Mouse (Mus musculus): ENCODE measurements around the gene Tmub1. TPM values are rescaled to one million over a fixed set of nuclear protein-coding genes. Genes with fewer than 3 reads are reported as not detected.
A peak's percentile ranks its signal among the peaks of the same experiment; 100 is the strongest.

Tmub1 gene
- polyA plus RNA-seq, 1 experiment from 2014 or later = 63.7 TPM

DNA sequence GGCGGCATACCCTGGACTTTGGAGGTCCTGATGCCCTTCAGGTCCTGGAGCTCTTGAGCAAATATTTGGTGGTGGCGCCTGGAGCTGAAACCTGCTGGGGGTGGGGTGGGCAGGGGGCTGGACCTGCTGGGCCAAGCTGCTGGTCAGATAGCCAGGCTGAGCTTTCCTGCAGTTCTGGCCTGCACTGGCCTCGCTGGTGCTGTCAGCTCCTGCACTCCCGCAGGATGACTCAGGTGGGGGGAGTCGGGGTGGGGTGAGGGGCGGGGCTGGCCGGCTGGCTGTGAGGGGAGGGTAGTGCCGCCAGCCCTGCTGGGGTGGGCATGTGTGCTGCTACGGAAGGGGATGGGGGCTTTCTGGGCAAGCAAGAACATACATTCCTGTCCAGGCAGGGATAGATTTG is 19.1 kb downstream of the Tmub1 start:
- no peak overlapping the region for H3K4me3 ChIP-seq
- peaks cover 7% of the 10 kb centered on the region; the same call in 1 of the 2 replicates for H3K27me3 ChIP-seq (replicated peaks)
- H3K9me3 ChIP-seq = no peaks in the 10 kb centered on the region
- H3K27ac ChIP-seq = no peak overlapping the region
- peaks cover 46% of the 10 kb centered on the region for H3K4me1 ChIP-seq
- 0 out of 2 replicates have a peak overlapping the region, but pooled peaks have one; percentile 25 for H3K4me2 ChIP-seq
- no peak overlapping the region for H3K9ac ChIP-seq
- 18% methylated on average over 9 of the region's 9 CpGs for WGBS
- 0 out of 2 replicates have a peak, but pooled peaks cover 8% of the 10 kb centered on the region for H3K36me3 ChIP-seq (replicated peaks)
- ATAC-seq (replicated peaks) = no peak

GRCm38 (mm10) chr5:24427981-24428402 is 19.7 kb downstream of the Tmub1 start:
- Histone ChIP-seq H3K4me2 (peak overlapping the region; percentile 25; the same call in 1 of the 2 replicates), H3K9me3 (no peaks in the 10 kb centered on the region), H3K4me1 (peaks cover 46% of the 10 kb centered on the region), H3K27ac (no peak overlapping the region), H3K36me3 (replicated peaks) (0 out of 2 replicates have a peak, but pooled peaks cover 8% of the 10 kb centered on the region), H3K27me3 (replicated peaks) (peaks cover 7% of the 10 kb centered on the region; the same call in 1 of the 2 replicates), H3K4me3 (no peak overlapping the region), H3K9ac (no peak overlapping the region)
- WGBS = 9% methylated on average over 15 of the region's 15 CpGs
- no peak for ATAC-seq (replicated peaks)

DNA sequence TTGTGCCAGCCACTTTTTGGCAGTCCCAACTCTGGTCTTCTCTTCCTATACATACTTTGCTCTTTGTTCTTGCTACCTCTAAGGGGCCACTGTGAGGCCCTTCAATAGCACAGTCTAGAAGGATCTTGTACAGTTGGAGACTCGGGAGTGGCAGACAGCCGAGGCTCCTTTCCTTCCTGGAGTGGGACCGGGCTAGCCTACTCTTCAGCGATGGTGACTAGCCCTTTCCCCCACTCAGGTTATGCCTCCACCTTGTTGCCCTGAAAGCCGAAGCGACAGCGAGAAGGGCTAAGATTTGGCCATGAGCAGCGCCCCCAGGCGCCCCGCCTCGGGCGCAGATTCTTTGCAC is 20.4 kb downstream of the Tmub1 start:
- Histone ChIP-seq H3K9ac (no peak overlapping the region), H3K4me2 (no peak overlapping the region)

GRCm38 (mm10) chr5:24426556-24427284 is 20.9 kb downstream of the Tmub1 start:
- 8% methylated on average over 9 of the region's 9 CpGs for WGBS
- Histone ChIP-seq H3K4me3 (peak overlapping the region; percentile 64), H3K27me3 (replicated peaks) (peaks cover 7% of the 10 kb centered on the region; the same call in 1 of the 2 replicates), H3K9me3 (no peaks in the 10 kb centered on the region), H3K9ac (no peak overlapping the region), H3K4me1 (peaks cover 59% of the 10 kb centered on the region), H3K27ac (no peak overlapping the region), H3K36me3 (replicated peaks) (peaks cover 3% of the 10 kb centered on the region; the same call in 1 of the 2 replicates), H3K4me2 (peak overlapping the region; percentile 91)
- ATAC-seq (replicated peaks) = no peak

More for the DNA sequence above, 20.4 kb downstream of the Tmub1 start:
- 17% methylated on average over 12 of the region's 12 CpGs for WGBS
- Histone ChIP-seq H3K9me3 (no peaks in the 10 kb centered on the region), H3K4me1 (peaks cover 54% of the 10 kb centered on the region), H3K27ac (no peak overlapping the region), H3K27me3 (replicated peaks) (peaks cover 7% of the 10 kb centered on the region; the same call in 1 of the 2 replicates), H3K4me3 (no peak overlapping the region), H3K36me3 (replicated peaks) (0 out of 2 replicates have a peak, but pooled peaks cover 3% of the 10 kb centered on the region)
- ATAC-seq (replicated peaks) = no peak

DNA sequence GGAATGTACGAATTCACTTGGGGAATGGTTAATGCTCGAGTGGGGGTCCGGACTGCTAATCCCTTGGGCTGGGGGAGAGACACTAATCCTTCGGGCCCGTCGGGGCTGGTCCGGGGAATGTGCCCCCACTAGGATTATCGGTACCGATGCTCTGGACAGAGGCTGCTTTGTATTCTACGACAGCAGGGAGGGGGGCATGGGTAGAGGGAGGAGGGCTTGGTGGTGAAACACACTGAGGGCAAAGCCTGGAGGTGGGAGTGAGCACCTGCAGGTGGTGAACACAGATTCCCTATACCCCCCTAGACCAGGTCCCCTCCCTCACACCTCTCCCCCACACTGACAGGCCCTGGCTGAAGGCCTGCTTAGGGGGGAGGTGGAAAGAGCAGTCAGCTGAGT is 21.6 kb downstream of the Tmub1 start:
- H3K4me3 ChIP-seq = peak overlapping the region; percentile 64
- peaks cover 2% of the 10 kb centered on the region; the same call in 1 of the 2 replicates for H3K36me3 ChIP-seq (replicated peaks)
- peaks cover 7% of the 10 kb centered on the region; the same call in 1 of the 2 replicates for H3K27me3 ChIP-seq (replicated peaks)
- H3K4me1 ChIP-seq = peaks cover 60% of the 10 kb centered on the region
- 1% methylated on average over 10 of the region's 10 CpGs for WGBS
- ATAC-seq (replicated peaks) = no peak
- peak overlapping the region; percentile 91 for H3K4me2 ChIP-seq
- H3K27ac ChIP-seq = no peak overlapping the region
- H3K9me3 ChIP-seq = no peaks in the 10 kb centered on the region
- peak overlapping the region; percentile 43; the same call in 1 of the 2 replicates for H3K9ac ChIP-seq

DNA sequence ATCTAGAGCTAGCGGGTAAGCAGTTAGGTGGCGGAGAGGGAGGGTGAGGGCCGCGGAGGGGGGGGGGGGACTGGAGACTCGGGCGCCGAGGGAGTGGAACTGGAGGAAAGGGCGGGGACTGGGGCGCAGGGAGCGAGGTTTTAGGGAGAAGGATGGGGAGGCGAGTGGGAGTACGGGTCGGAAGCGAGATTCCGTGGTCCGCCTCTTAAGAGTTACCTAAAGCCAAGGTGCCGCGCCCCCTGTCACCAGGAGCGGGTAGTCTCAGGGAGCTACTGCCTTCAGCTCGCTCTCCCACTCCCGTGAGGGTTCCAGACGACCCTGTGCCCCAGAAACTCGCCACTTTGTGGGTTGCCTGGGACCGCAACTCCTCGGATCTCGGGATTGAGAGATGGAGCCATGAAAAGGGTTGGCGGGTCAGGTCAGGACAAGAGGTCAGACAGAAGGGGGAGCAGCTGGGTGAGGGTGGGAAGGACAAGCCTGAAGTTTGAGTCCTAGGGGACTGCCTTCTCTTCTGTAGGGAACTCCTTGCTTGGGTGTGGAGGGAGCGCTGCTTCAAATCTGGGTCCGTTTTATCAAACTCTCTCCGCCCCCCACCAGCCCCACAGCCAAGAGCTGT is 22.1 kb downstream of the Tmub1 start:
- no peaks in the 10 kb centered on the region for H3K9me3 ChIP-seq
- H3K4me1 ChIP-seq = peaks cover 60% of the 10 kb centered on the region
- H3K4me2 ChIP-seq = peak overlapping the region; percentile 91
- under 1% methylated on average over 29 of the region's 30 CpGs for WGBS
- H3K4me3 ChIP-seq = peak overlapping the region; percentile 64
- H3K27me3 ChIP-seq (replicated peaks) = peaks cover 7% of the 10 kb centered on the region; the same call in 1 of the 2 replicates
- H3K9ac ChIP-seq = peak overlapping the region; percentile 43
- H3K36me3 ChIP-seq (replicated peaks) = no peaks in the 10 kb centered on the region; the same call in 1 of the 2 replicates
- ATAC-seq (replicated peaks) = no peak
- H3K27ac ChIP-seq = 0 out of 2 replicates have a peak overlapping the region, but pooled peaks have one; percentile 34

DNA sequence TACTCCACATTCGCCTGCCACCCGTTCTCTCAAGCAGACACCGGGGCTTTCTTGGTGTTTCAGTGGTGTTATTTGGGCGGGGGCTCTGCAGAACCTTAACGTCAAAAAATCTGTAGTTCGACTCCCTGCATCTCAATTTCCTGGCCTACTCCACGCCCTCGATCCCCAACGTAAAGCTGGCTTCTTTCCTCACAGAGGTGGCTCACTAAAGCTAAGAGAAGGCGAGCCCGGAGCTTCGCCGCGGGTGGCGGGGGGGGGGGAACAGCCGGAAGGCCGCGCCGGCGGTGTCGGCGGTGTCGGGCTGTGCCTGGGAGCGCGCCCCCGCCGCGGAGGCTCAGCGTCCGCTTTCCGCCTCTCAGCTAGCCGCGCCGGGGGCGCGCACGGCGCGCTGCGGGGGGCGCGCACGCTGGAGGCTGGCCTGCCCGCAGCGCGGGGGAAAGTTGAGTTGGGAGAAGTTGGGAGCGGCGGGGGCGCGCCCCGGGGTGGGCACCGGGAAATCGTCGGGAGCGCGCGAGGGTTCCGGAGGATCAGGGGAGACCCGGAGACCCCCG is 22.7 kb downstream of the Tmub1 start:
- Histone ChIP-seq H3K4me1 (peaks cover 60% of the 10 kb centered on the region), H3K27ac (peak overlapping the region; percentile 88), H3K9ac (peak overlapping the region; percentile 43), H3K36me3 (replicated peaks) (no peaks in the 10 kb centered on the region; the same call in 1 of the 2 replicates), H3K27me3 (replicated peaks) (peaks cover 7% of the 10 kb centered on the region; the same call in 1 of the 2 replicates), H3K9me3 (no peaks in the 10 kb centered on the region), H3K4me2 (peak overlapping the region; percentile 91), H3K4me3 (peak overlapping the region; percentile 64)
- ATAC-seq (replicated peaks) = no peak
- under 1% methylated on average over 57 of the region's 60 CpGs for WGBS

GRCm38 (mm10) chr5:24424004-24424781 is 23.5 kb downstream of the Tmub1 start:
- WGBS = 15% methylated on average over 21 of the region's 21 CpGs
- peak; percentile 3; the same call in 1 of the 2 replicates for ATAC-seq (replicated peaks)
- Histone ChIP-seq H3K27ac (peak overlapping the region; percentile 88), H3K27me3 (replicated peaks) (peaks cover 7% of the 10 kb centered on the region; the same call in 1 of the 2 replicates), H3K36me3 (replicated peaks) (no peaks in the 10 kb centered on the region; the same call in 1 of the 2 replicates), H3K9ac (peak overlapping the region; percentile 65), H3K4me2 (peak overlapping the region; percentile 91), H3K4me3 (peak overlapping the region; percentile 64), H3K4me1 (peaks cover 60% of the 10 kb centered on the region), H3K9me3 (no peaks in the 10 kb centered on the region)

DNA sequence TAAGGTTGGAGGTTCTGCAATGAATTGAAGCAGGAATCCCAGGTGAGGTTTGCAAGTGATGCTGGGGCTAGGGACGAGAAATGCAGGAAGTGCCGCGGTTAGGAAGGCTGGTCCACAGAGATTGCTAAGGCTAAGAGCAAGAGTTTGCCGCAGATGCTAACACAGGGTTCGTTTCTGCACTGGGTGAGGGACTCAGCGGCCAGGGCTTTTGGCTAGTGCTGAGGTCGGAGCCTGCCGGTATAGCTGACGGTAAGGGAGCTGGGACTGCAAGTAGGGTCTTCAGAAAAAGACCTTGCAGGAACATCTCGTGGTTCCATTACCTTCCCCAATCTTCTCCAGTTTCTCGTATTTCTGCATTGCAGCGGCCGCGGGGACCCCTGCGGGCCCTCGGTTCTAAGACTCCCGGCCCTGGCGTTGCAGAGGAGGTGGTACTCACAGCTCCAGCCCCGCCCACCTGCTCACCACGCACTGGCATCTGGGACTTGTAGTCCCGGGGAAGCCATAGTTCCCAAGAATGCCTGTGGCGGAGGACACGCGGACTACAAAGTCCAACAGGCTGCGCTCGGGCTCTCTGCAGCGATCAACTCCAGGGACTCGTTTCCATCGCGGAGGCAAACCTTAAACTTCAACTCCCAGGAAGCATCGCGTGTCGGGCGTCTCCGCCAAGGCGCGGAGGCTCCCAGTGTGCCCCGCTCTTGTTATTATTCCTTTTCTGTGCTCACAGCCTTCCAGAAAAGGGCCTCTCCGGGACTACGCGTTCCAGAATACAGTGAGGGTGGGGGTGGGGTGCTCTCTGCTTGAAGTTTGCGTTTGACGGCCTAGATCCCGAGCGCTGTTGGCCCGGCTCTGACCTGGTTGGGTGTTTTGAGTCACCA is 24.3 kb downstream of the Tmub1 start, which contains the start of the genes Cdk5 and Slc4a2:
Gene Cdk5 (minus strand): TSS at position 402 of the 875 bp plus-strand sequence.
Gene Slc4a2 (plus strand): TSS at position 709 of the 875 bp plus-strand sequence.
- H3K4me1 ChIP-seq = peaks cover 56% of the 10 kb centered on the region
- peak; percentile 95 for ATAC-seq (replicated peaks)
- H3K4me3 ChIP-seq = peak within 1 kb of the TSS; percentile 64
- no peaks in the 10 kb centered on the region; the same call in 1 of the 2 replicates for H3K36me3 ChIP-seq (replicated peaks)
- H3K9ac ChIP-seq = peak within 1 kb of the TSS; percentile 75
- H3K27ac ChIP-seq = peak within 1 kb of the TSS; percentile 88
- H3K4me2 ChIP-seq = peak within 1 kb of the TSS; percentile 91
- H3K9me3 ChIP-seq = no peaks in the 10 kb centered on the region
- peaks cover 7% of the 10 kb centered on the region; the same call in 1 of the 2 replicates for H3K27me3 ChIP-seq (replicated peaks)
- under 1% methylated on average over 46 of the region's 46 CpGs for WGBS

GRCm38 (mm10) chr5:24420381-24420780 is 27.3 kb downstream of the Tmub1 start:
- no peak for ATAC-seq (replicated peaks)
- Histone ChIP-seq H3K27ac (no peak overlapping the region), H3K4me2 (no peak overlapping the region), H3K4me1 (peaks cover 38% of the 10 kb centered on the region), H3K36me3 (replicated peaks) (no peaks in the 10 kb centered on the region; the same call in 1 of the 2 replicates), H3K4me3 (no peak overlapping the region), H3K9ac (no peak overlapping the region), H3K9me3 (no peaks in the 10 kb centered on the region), H3K27me3 (replicated peaks) (no peaks in the 10 kb centered on the region)
- WGBS = 94% methylated on average over 9 of the region's 9 CpGs

All from midbrain, embryonic 15.5 days (tissue).